Mouse (Mus musculus): Measurements from ENCODE around the gene Ncln. TPM values are rescaled to one million over a fixed set of nuclear protein-coding genes. Genes with fewer than 3 reads are reported as not detected.
"Not testable (repeated sequence)": the region's sequence is repeated elsewhere in the genome, so short reads cannot be mapped to it uniquely, and the experiment has no call there.

Gene Ncln
- polyA plus RNA-seq, 1 experiment from 2014 or later = 68.5 TPM

DNA sequence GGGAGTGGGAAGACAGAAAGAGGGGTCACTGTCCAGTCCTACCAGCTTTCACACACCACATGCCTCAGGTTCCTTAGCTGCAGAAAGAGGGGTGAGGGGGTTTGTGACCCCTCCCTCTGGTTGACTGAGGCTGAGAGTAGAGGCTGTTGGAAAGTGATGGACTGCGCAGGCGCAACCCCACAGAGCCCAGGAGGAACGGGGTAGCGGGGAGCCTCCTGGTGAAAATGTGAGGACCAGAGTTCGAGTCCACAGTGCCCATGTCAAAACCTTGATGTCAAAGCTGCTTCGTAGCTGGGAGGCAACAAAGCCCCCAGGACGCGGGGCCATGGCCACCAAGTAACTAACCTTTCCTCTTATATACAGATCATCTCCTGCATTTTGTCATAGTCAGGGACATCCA lies 38.6 kb downstream of the Ncln start:
- 0 out of 2 replicates have a peak, but pooled peaks cover 4% of the 10 kb centered on the region for H3K4me1 ChIP-seq
- 88% methylated on average over 8 of the region's 8 CpGs for WGBS
- no peak overlapping the region for H3K4me2 ChIP-seq
- H3K27ac ChIP-seq (replicated peaks) = no peak overlapping the region
- peaks cover 3% of the 10 kb centered on the region; the same call in 1 of the 2 replicates for H3K36me3 ChIP-seq
- no peak overlapping the region for H3K9ac ChIP-seq (replicated peaks)
- H3K4me3 ChIP-seq (replicated peaks) = no peak overlapping the region
- peaks cover 78% of the 10 kb centered on the region for H3K27me3 ChIP-seq (replicated peaks)
- ATAC-seq (ENCODE audit: low FRiP score) = no peak
- no peaks in the 10 kb centered on the region for H3K9me3 ChIP-seq (replicated peaks)

DNA sequence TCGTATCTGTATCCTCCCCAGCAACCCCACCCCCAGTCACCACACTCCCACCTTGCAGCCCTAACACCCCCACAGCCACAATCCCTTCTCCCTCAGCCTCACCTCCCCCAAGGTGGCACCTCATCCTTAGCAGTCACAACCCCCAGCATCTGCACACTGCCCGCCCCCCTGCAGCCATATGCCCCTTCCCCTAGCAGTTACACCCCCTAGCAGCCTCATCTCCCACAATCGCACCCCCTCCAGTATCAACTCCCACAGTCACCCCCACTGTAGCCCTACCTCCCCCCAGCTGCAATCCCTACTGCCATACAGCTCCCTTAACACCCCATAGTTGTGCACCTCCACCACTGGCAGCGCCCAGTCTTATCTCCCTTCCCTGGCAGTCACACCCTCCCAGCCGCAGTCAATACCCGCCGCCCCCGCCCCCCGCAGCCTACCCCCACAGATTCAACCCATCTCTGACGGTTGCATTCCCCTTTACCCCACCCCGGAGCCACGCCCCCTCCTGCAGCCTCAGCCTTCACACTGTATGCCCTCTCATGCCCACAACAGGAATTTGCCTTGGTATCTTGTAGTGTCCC lies 39.1 kb downstream of the Ncln start:
- Histone ChIP-seq H3K36me3 (peaks cover 3% of the 10 kb centered on the region; the same call in 1 of the 2 replicates), H3K9me3 (replicated peaks) (no peaks in the 10 kb centered on the region), H3K9ac (replicated peaks) (no peak overlapping the region), H3K27ac (replicated peaks) (no peak overlapping the region), H3K27me3 (replicated peaks) (peaks cover 78% of the 10 kb centered on the region), H3K4me1 (peaks cover 8% of the 10 kb centered on the region; the same call in 1 of the 2 replicates), H3K4me2 (no peak overlapping the region), H3K4me3 (replicated peaks) (no peak overlapping the region)
- WGBS = 57% methylated on average over 12 of the region's 12 CpGs
- no peak for ATAC-seq (ENCODE audit: low FRiP score)

DNA sequence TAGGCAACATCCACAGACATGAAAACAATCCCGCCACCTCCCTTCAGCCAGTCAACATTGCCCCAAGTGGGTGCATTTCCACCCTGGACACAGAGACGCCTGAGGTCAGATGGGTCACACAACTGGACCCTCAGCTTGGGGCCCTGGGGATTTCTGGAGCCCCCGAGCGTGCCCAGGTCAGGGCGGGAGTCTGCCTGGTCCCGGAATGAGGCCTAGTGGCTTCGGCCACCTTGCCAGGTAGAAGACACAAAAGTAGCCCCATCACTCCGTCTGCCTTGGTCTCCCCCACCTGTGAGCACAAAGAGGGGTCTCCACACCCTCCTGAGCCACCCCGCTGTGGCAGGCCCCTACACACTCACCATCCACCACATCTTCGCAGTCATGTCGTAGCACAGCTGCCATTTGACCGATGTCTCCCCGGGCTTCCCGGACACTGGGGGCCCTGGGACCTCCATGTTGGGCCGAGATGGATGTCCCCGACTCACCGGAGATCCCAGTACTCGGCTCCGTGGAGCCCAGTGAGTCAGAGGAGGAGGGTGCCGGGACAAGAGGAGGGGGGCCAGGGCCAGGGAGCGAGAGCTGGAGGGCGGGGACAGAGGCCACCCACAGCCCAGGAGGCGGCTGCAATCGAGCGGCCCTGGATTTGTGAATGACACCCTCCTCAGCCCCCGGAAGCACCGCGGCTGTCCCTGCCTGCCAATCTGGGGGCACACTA lies 40.9 kb downstream of the Ncln start, which contains the start of gene Nfic:
Nfic (minus strand) TSS at position 455 of the 715 bp plus-strand sequence.
- no peak for ATAC-seq (ENCODE audit: low FRiP score)
- H3K27me3 ChIP-seq (replicated peaks) = peaks cover 82% of the 10 kb centered on the region
- H3K27ac ChIP-seq (replicated peaks) = no peak within 1 kb of the TSS
- H3K9me3 ChIP-seq (replicated peaks) = no peaks in the 10 kb centered on the region
- 67% methylated on average over 28 of the region's 28 CpGs for WGBS
- H3K9ac ChIP-seq (replicated peaks) = no peak within 1 kb of the TSS
- H3K4me2 ChIP-seq = no peak within 1 kb of the TSS
- no peak within 1 kb of the TSS for H3K4me3 ChIP-seq (replicated peaks)
- peaks cover 8% of the 10 kb centered on the region; the same call in 1 of the 2 replicates for H3K4me1 ChIP-seq
- H3K36me3 ChIP-seq = no peaks in the 10 kb centered on the region

DNA sequence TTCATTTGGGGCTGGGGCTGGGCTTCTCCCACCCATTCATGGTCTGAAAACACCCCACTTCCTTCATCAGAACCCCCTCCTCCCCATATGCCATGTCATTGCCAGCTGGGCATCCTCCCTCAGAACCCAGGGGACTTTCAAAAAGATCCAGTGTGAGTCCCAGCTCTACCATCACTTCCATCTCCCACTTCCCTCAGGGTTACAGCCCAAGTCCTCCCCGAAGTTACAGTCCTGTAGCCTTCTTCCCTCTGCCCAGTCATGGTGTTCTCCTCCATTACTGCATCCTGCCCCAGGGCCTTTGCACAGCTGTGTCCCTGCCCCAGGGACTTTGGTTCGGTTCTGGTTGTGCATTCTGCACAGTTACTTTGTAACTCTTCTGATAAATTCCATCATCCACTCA lies 42.1 kb downstream of the Ncln start:
- peaks cover 76% of the 10 kb centered on the region for H3K27me3 ChIP-seq (replicated peaks)
- ATAC-seq (ENCODE audit: low FRiP score) = no peak
- H3K27ac ChIP-seq (replicated peaks) = no peak overlapping the region
- H3K9me3 ChIP-seq (replicated peaks) = no peaks in the 10 kb centered on the region
- no peak overlapping the region for H3K4me2 ChIP-seq
- H3K36me3 ChIP-seq = no peaks in the 10 kb centered on the region
- peaks cover 8% of the 10 kb centered on the region; the same call in 1 of the 2 replicates for H3K4me1 ChIP-seq
- no peak overlapping the region for H3K9ac ChIP-seq (replicated peaks)
- WGBS = 84% methylated on average over 2 of the region's 2 CpGs
- H3K4me3 ChIP-seq (replicated peaks) = no peak overlapping the region

DNA sequence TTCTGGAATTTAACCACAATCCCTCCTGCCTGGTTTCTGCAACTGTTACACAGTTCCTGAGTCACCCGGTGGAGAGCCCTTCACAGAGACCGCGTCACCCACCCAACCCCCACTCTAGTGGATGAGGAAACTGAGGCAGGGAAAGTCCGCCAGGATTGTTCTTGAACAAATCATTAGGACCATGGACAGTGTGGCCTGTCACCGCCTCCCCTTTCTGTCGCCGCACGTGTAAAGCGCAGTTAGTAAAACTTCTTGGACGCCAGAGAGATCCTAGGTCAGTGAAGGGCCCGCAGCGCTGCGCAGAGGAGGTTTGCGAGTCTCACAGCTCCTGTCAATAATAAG lies 43.3 kb downstream of the Ncln start:
- no peaks in the 10 kb centered on the region for H3K9me3 ChIP-seq (replicated peaks)
- no peak for ATAC-seq (ENCODE audit: low FRiP score)
- no peak overlapping the region for H3K4me2 ChIP-seq
- peaks cover 75% of the 10 kb centered on the region for H3K27me3 ChIP-seq (replicated peaks)
- H3K4me1 ChIP-seq = peaks cover 8% of the 10 kb centered on the region; the same call in 1 of the 2 replicates
- H3K9ac ChIP-seq (replicated peaks) = no peak overlapping the region
- H3K27ac ChIP-seq (replicated peaks) = no peak overlapping the region
- WGBS = 5% methylated on average over 14 of the region's 14 CpGs
- no peaks in the 10 kb centered on the region for H3K36me3 ChIP-seq
- H3K4me3 ChIP-seq (replicated peaks) = no peak overlapping the region

DNA sequence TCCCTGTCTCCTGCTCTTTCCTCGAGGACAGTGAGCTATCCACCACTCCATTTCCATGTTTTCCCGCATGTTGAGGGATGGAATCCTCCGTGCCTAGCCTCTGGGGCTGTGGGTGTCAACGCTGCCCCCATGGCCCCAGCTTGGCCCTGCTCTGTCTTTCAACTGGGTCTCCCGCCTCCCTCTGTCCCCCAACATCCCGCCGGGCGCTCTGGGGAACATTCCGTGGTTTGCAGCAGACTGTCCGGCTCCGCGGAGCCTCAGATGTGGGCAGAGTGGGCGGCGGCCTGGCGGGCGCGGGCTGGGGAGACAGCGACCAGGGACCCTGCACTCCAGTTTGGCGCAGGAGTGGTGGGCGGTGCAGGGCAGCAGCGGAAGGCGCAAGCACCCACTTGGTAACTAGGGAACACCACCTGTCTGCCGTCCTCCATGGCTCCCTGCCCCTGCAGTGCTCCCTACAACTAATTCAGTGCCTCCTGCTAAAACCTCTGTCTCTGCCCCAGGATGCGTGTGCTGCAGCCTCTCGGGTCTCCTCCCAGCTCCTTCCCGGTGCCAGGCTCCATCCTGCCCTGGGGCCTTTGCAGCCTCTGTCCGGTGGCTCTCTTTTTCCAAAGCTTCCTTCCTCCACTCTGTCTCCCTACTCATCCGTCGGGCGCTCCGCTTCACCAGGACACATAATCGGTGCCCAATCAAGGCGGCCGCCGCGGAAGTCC lies 43.8 kb downstream of the Ncln start:
- Histone ChIP-seq H3K27ac (replicated peaks) (no peak overlapping the region), H3K36me3 (no peaks in the 10 kb centered on the region), H3K27me3 (replicated peaks) (peaks cover 70% of the 10 kb centered on the region), H3K4me3 (replicated peaks) (0 out of 2 replicates have a peak overlapping the region, but pooled peaks have one; percentile 4), H3K4me1 (peaks cover 8% of the 10 kb centered on the region; the same call in 1 of the 2 replicates), H3K9me3 (replicated peaks) (no peaks in the 10 kb centered on the region), H3K4me2 (no peak overlapping the region; the same call in 1 of the 2 replicates), H3K9ac (replicated peaks) (no peak overlapping the region)
- ATAC-seq (ENCODE audit: low FRiP score) = no peak
- WGBS = 9% methylated on average over 35 of the region's 36 CpGs

DNA sequence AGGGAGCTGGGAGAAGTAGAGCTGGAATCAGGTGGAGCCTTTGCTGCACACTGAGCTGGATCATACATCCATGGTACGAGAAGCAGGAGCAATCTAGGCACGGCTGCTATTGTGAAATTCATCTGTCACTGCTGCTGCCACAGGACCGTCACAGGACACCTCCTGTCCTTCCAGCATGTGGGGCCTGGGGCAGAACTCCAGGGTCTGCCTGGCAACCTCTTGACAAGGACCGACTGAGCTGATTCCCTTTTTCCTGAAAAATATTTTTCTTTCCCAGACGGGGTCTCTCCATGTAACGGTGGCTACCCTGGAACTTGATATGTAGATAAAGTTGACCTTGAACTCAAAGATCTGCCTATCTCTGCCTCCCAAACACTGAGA lies 44.8 kb downstream of the Ncln start:
- peaks cover 8% of the 10 kb centered on the region; the same call in 1 of the 2 replicates for H3K4me1 ChIP-seq
- H3K27ac ChIP-seq (replicated peaks) = no peak overlapping the region
- no peak overlapping the region for H3K9ac ChIP-seq (replicated peaks)
- H3K9me3 ChIP-seq (replicated peaks) = no peaks in the 10 kb centered on the region
- 64% methylated on average over 6 of the region's 6 CpGs for WGBS
- peaks cover 61% of the 10 kb centered on the region for H3K27me3 ChIP-seq (replicated peaks)
- no peak for ATAC-seq (ENCODE audit: low FRiP score)
- no peak overlapping the region for H3K4me3 ChIP-seq (replicated peaks)
- no peaks in the 10 kb centered on the region for H3K36me3 ChIP-seq
- no peak overlapping the region for H3K4me2 ChIP-seq

DNA sequence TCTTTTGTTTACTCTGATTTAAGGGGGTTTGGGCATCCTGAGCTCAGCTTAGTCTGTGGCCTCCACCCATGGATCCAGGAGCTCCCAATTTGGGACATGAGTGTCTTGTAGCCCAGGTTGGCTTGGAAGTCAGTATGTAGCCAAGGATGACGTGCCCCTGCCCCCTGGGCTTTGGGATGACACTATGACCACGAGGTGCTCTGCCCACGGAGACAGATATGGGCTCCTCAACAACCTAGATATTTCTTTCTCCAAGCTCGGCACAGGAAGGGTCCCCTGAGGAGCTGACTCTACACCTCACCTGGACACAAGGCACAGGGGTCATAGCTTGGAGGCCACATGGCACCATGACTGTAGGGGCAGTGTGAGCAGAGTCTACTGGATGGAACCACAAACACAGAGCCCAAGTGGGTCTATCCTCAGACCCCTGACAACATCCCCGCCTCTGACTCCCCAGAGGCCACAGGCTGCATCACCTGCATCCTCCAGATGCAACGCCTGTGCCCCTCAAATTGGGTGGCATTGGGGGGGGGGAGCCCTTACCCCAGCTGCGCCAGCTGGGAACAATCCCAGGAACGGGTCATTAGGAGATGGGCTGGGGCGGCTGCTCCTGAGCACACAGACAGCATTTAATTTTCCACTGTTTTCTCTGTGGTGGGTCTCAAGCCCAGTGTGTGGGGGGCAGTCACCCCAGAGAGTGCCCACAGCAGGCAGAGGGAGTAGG lies 45.4 kb downstream of the Ncln start:
- no peak for ATAC-seq (ENCODE audit: low FRiP score)
- H3K4me3 ChIP-seq (replicated peaks) = no peak overlapping the region
- H3K4me1 ChIP-seq = peaks cover 8% of the 10 kb centered on the region; the same call in 1 of the 2 replicates
- H3K4me2 ChIP-seq = no peak overlapping the region
- H3K27me3 ChIP-seq (replicated peaks) = peaks cover 56% of the 10 kb centered on the region
- H3K36me3 ChIP-seq = no peaks in the 10 kb centered on the region
- no peaks in the 10 kb centered on the region for H3K9me3 ChIP-seq (replicated peaks)
- WGBS = 58% methylated on average over 9 of the region's 9 CpGs
- no peak overlapping the region for H3K9ac ChIP-seq (replicated peaks)
- no peak overlapping the region for H3K27ac ChIP-seq (replicated peaks)

DNA sequence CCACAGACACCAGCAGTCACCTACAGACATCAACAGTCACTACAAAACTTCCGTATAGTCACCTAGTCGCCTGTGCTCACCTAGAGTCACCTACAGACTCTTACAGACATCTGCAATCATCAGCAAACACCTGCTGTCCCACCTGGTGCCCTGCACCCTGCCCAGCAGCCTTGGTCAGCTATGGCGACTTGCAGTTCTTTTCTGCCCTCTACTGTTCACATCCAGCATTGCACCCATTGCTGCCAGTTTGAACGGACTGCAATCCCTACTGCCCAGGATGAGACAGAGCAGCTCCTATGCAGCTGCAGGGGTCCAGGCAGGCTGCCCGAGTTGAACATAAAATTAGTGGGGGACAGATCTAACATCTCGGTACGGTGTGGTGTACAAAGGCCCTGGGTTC lies 46.1 kb downstream of the Ncln start:
- Histone ChIP-seq H3K4me2 (no peak overlapping the region), H3K4me1 (peaks cover 8% of the 10 kb centered on the region; the same call in 1 of the 2 replicates), H3K27me3 (replicated peaks) (peaks cover 49% of the 10 kb centered on the region), H3K4me3 (replicated peaks) (no peak overlapping the region), H3K9me3 (replicated peaks) (no peaks in the 10 kb centered on the region), H3K27ac (replicated peaks) (no peak overlapping the region), H3K36me3 (no peaks in the 10 kb centered on the region), H3K9ac (replicated peaks) (no peak overlapping the region)
- ATAC-seq (ENCODE audit: low FRiP score) = peak; percentile 75
- 2% methylated on average over 7 of the region's 7 CpGs for WGBS

DNA sequence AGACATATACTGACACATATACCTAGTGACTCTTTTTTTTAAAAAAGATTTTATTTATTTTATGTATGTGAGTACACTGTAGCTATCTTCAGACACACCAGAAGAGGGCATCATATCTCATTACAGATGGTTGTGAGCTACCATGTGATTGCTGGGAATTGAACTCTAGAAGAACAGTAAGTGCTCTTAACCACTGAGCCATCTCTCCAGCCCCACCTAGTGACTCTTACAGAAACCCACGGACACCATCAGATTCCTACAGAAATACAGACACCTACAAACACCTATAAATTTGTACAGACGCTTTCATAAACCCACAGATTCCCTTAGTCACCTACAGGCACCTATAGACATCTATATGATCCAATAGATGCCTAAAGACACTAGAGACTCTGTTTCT lies 50.7 kb downstream of the Ncln start:
- H3K4me2 ChIP-seq; H3K27me3 ChIP-seq (replicated peaks); ATAC-seq (ENCODE audit: low FRiP score); H3K9me3 ChIP-seq (replicated peaks); H3K27ac ChIP-seq (replicated peaks); H3K9ac ChIP-seq (replicated peaks); H3K36me3 ChIP-seq; H3K4me3 ChIP-seq (replicated peaks); H3K4me1 ChIP-seq: not testable (repeated sequence)
- 36% methylated on average over 2 of the region's 2 CpGs for WGBS

DNA sequence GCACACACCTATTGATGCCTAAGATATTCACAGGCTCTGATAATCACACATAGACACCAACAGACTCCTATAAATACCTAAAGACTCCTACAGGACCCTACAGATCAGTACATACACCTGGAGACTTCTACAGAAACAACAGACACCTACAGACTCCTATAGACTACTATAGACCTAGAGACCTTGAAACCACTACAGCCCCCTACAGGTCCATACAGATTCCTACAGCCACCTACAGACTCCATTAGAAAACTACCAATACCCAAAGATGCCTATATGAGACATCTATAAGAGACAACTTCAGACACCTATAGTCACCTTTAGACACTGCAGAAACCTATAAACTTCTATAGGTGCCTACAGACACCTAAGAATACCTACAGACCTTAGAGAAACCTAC lies 55.2 kb downstream of the Ncln start:
- H3K4me2 ChIP-seq = no peak overlapping the region
- no peak overlapping the region for H3K4me3 ChIP-seq (replicated peaks)

More for the DNA sequence above, 55.2 kb downstream of the Ncln start:
- H3K27ac ChIP-seq (replicated peaks) = no peak overlapping the region
- ATAC-seq (ENCODE audit: low FRiP score) = no peak
- H3K36me3 ChIP-seq = no peaks in the 10 kb centered on the region
- H3K27me3 ChIP-seq (replicated peaks) = peaks cover 6% of the 10 kb centered on the region; the same call in 1 of the 2 replicates
- no peaks in the 10 kb centered on the region for H3K4me1 ChIP-seq
- H3K9ac ChIP-seq (replicated peaks) = no peak overlapping the region
- no peaks in the 10 kb centered on the region for H3K9me3 ChIP-seq (replicated peaks)
